Mouse (Mus musculus) C2C12 (cell line): ENCODE results near the gene Tusc2. TPM values are rescaled to one million over a fixed set of nuclear protein-coding genes. Genes with fewer than 3 reads are reported as not detected.
A peak's percentile ranks its signal among the peaks of the same experiment; 100 is the strongest.
"Not testable (repeated sequence)": the region's sequence is repeated elsewhere in the genome, so short reads cannot be mapped to it uniquely, and the experiment has no call there.

Source experiments
- H3K27me3 ChIP-seq: one replicate; pipeline ENCODE4 v1.6.1; 2011; ENCODE audit not compliant: control insufficient read depth, insufficient read depth, insufficient read length
- H3K36me3 ChIP-seq: one replicate; pipeline ENCODE4 v1.6.1; 2011; ENCODE audit not compliant: control insufficient read depth, insufficient read depth
- H3K4me3 ChIP-seq: one replicate; pipeline ENCODE4 v1.5.1; 2011; ENCODE audit warnings: mild to moderate bottlenecking, control low read depth; ENCODE audit not compliant: poor library complexity, insufficient read depth, severe bottlenecking
- H3K79me2 ChIP-seq: one replicate; pipeline ENCODE4 v1.6.1; 2011; ENCODE audit not compliant: control insufficient read depth, insufficient read depth
- H3K79me3 ChIP-seq: one replicate; pipeline ENCODE4 v1.6.1; 2011; ENCODE audit warnings: low read depth, control low read depth
- H3ac ChIP-seq: one replicate; pipeline ENCODE3; 2011; ENCODE audit warnings: low read depth; ENCODE audit not compliant: control insufficient read depth, insufficient read length
- CEBPB ChIP-seq: IDR thresholded peaks from one replicate; pipeline ENCODE4 v1.6.1; 2011; ENCODE audit warnings: low read depth, mild to moderate bottlenecking, control low read depth, moderate library complexity
- CTCF ChIP-seq: IDR thresholded peaks from one replicate; pipeline ENCODE4 v1.5.1; 2011; ENCODE audit not compliant: control insufficient read depth, insufficient read depth, insufficient read length
- FOSL1 ChIP-seq: IDR thresholded peaks from one replicate; pipeline ENCODE4 v1.8.0; 2011; ENCODE audit warnings: mild to moderate bottlenecking, low read length; ENCODE audit not compliant: poor library complexity, insufficient read depth, severe bottlenecking
- MAX ChIP-seq: IDR thresholded peaks from one replicate; pipeline ENCODE4 v1.6.1; 2011; ENCODE audit warnings: mild to moderate bottlenecking, control low read depth
- MYOD1 ChIP-seq: IDR thresholded peaks from one replicate; pipeline ENCODE4 v1.6.1; 2011; ENCODE audit warnings: low read depth; ENCODE audit not compliant: control insufficient read depth, insufficient read length
- MYOG ChIP-seq: IDR thresholded peaks from one replicate; pipeline ENCODE4 v1.6.1; 2011; ENCODE audit not compliant: control insufficient read depth, insufficient read length; ENCODE audit errors: extremely low read depth
- USF1 ChIP-seq: IDR thresholded peaks from one replicate; pipeline ENCODE4 v1.6.1; 2011; ENCODE audit warnings: low read depth, mild to moderate bottlenecking, control low read depth, moderate library complexity
- polyA plus RNA-seq: library from polyadenylated mRNA; unstranded; fragments of >200 nt; fragmentation: generic; extraction: Trizol; gene quantifications from one replicate; pipeline ENCODE4 v1.2.1, GENCODE M21; 2012; ENCODE audit warnings: missing spikeins

Gene Tusc2
- polyA plus RNA-seq, 1 experiment = 15.9 TPM

- peaks cover 12% of the 10 kb centered on the region for H3K79me3 ChIP-seq
- H3K4me3 ChIP-seq = peak overlapping the region; percentile 66
- H3K79me2 ChIP-seq = peaks cover 26% of the 10 kb centered on the region
- peak overlapping the region; percentile 78 for H3ac ChIP-seq
- H3K36me3 ChIP-seq = peaks cover 16% of the 10 kb centered on the region
- TF ChIP-seq FOSL1 = no peak
- TF ChIP-seq MAX = peak; percentile 3
- no peaks in the 10 kb centered on the region for H3K27me3 ChIP-seq
Observed at GRCm38 (mm10) chr9:107569270-107569669, 6.2 kb downstream of the Tusc2 start.

GRCm38 (mm10) chr9:107570016-107570415 is 7.0 kb downstream of the Tusc2 start:
- Histone ChIP-seq H3K36me3 (peaks cover 10% of the 10 kb centered on the region), H3ac (peak overlapping the region; percentile 51)

GRCm38 (mm10) chr9:107570845-107571244 is 7.8 kb downstream of the Tusc2 start:
- H3K79me3 ChIP-seq = peaks cover 12% of the 10 kb centered on the region
- TF ChIP-seq CTCF = no peak
- TF ChIP-seq USF1 = no peak
- no peak overlapping the region for H3K4me3 ChIP-seq
- no peak overlapping the region for H3ac ChIP-seq
- peaks cover 26% of the 10 kb centered on the region for H3K79me2 ChIP-seq
- peaks cover 10% of the 10 kb centered on the region for H3K36me3 ChIP-seq
- no peaks in the 10 kb centered on the region for H3K27me3 ChIP-seq

More at GRCm38 (mm10) chr9:107570016-107570415, 7.0 kb downstream of the Tusc2 start:
- no peak for TF ChIP-seq CEBPB
- no peak for TF ChIP-seq CTCF
- TF ChIP-seq MYOG = no peak
- TF ChIP-seq MAX = no peak
- TF ChIP-seq MYOD1 = no peak
- TF ChIP-seq USF1 = no peak
- TF ChIP-seq FOSL1 = no peak
- Histone ChIP-seq H3K4me3 (peak overlapping the region; percentile 66), H3K79me3 (peaks cover 12% of the 10 kb centered on the region), H3K27me3 (no peaks in the 10 kb centered on the region), H3K79me2 (peaks cover 26% of the 10 kb centered on the region)

- H3ac ChIP-seq = no peak overlapping the region
- no peak for TF ChIP-seq CEBPB
- no peak for TF ChIP-seq MYOD1
- no peak for TF ChIP-seq CTCF
- no peak for TF ChIP-seq MAX
- TF ChIP-seq USF1 = no peak
- no peak for TF ChIP-seq FOSL1
- TF ChIP-seq MYOG = no peak
- no peaks in the 10 kb centered on the region for H3K27me3 ChIP-seq
- peaks cover 12% of the 10 kb centered on the region for H3K79me3 ChIP-seq
- H3K36me3 ChIP-seq = peaks cover 10% of the 10 kb centered on the region
- H3K4me3 ChIP-seq = no peak overlapping the region
- H3K79me2 ChIP-seq = peaks cover 26% of the 10 kb centered on the region
Observed at GRCm38 (mm10) chr9:107571534-107572326, 8.7 kb downstream of the Tusc2 start.

- TF ChIP-seq CEBPB (no peak), USF1 (no peak), FOSL1 (no peak)
- no peaks in the 10 kb centered on the region for H3K27me3 ChIP-seq
- H3K79me3 ChIP-seq = peaks cover 12% of the 10 kb centered on the region
- H3ac ChIP-seq = no peak overlapping the region
- peaks cover 26% of the 10 kb centered on the region for H3K79me2 ChIP-seq
- no peak overlapping the region for H3K4me3 ChIP-seq
- peaks cover 10% of the 10 kb centered on the region for H3K36me3 ChIP-seq
Observed at GRCm38 (mm10) chr9:107572327-107572662, 9.2 kb downstream of the Tusc2 start.

GRCm38 (mm10) chr9:107573774-107574173 is 10.7 kb downstream of the Tusc2 start:
- H3K79me2 ChIP-seq = peaks cover 26% of the 10 kb centered on the region
- H3K36me3 ChIP-seq = not testable (repeated sequence)

More at GRCm38 (mm10) chr9:107573774-107574173, 10.7 kb downstream of the Tusc2 start:
- H3K4me3 ChIP-seq, H3K27me3 ChIP-seq, H3ac ChIP-seq: not testable (repeated sequence)
- peaks cover 12% of the 10 kb centered on the region for H3K79me3 ChIP-seq
